Mouse (Mus musculus): ENCODE results near the gene Nup37. TPM values are rescaled to one million over a fixed set of nuclear protein-coding genes. Genes with fewer than 3 reads are reported as not detected.

Nup37 gene
- polyA plus RNA-seq, 1 experiment from 2014 or later = 66.3 TPM

DNA sequence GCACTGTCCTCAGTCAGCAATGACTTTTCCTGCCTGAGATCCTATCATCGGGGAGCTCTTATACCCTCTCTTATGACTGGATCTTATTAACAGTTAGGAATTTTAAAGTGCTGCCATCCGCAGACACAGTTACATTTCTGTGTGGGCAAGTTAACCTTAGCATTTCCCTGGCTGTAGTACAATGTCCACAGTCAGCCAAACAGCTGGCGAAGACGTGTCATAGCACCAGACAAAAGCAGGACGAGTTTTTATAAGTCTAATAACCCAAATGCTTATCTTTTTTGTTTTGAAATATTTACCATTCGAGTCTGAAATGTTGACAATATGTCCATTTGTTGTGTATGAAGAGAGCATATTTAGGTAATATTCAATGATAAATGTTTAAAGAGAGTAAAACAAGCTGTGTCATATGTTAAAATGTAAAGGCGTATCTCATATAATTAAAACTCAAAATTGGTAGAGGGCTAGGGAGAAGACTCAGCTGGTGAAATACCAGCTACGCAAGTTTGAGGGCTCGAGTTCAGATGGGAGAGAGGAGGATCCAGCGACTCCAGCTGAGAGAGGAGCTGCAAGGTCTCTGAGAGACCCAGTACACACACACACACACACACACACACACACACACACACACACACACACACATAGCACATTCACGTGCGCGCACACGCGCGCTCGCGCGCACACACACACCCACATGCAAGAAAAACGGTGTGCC is 68.2 kb downstream of the Nup37 start:
- Histone ChIP-seq H3K4me3 (ENCODE audit: low read length) (no peak overlapping the region), H3K4me1 (ENCODE audit: control insufficient read depth, insufficient read depth, low read length) (no peaks in the 10 kb centered on the region), H3K9ac (ENCODE audit: low read depth, low read length) (no peak overlapping the region), H3K27ac (ENCODE audit: low read length) (no peak overlapping the region), H3K9me3 (ENCODE audit: control insufficient read depth, low read length) (no peaks in the 10 kb centered on the region), H3K36me3 (ENCODE audit: control insufficient read depth, insufficient read depth, low read length) (no peaks in the 10 kb centered on the region), H3K27me3 (replicated peaks; ENCODE audit: control insufficient read depth, insufficient read depth, low read length) (no peaks in the 10 kb centered on the region), H3K4me2 (ENCODE audit: low read depth, low read length) (no peak overlapping the region)
- 83% methylated on average over 20 of the region's 20 CpGs for WGBS
- ATAC-seq = no peak

DNA sequence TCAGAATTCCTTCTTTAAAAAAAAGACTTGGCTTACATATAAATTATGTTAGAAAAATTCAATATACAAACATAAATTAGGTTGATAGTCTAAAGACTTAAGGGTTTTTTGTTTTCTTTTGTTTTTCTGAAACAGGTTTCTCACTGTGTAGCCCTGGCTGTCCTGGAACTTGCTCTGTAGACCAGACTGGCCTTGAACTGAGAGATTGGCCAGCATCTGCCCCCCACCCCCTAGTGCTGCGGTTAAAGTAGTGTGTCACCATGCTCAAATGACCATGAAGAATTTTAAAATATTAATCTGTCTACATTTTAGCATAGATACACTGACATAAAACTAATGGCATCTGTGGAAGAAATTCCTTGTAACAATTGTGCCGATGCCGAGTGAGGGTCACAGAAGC is 71.4 kb downstream of the Nup37 start:
- Histone ChIP-seq H3K4me2 (ENCODE audit: low read depth, low read length) (no peak overlapping the region), H3K27me3 (replicated peaks; ENCODE audit: control insufficient read depth, insufficient read depth, low read length) (no peaks in the 10 kb centered on the region), H3K27ac (ENCODE audit: low read length) (no peak overlapping the region), H3K9ac (ENCODE audit: low read depth, low read length) (no peak overlapping the region), H3K4me1 (ENCODE audit: control insufficient read depth, insufficient read depth, low read length) (no peaks in the 10 kb centered on the region), H3K36me3 (ENCODE audit: control insufficient read depth, insufficient read depth, low read length) (no peaks in the 10 kb centered on the region), H3K4me3 (ENCODE audit: low read length) (no peak overlapping the region), H3K9me3 (ENCODE audit: control insufficient read depth, low read length) (no peaks in the 10 kb centered on the region)
- no peak for ATAC-seq
- 91% methylated on average over 3 of the region's 3 CpGs for WGBS

- H3K27ac ChIP-seq (ENCODE audit: low read length) = no peak overlapping the region
- 91% methylated on average over 5 of the region's 5 CpGs for WGBS
- H3K36me3 ChIP-seq (ENCODE audit: control insufficient read depth, insufficient read depth, low read length) = no peaks in the 10 kb centered on the region
- no peaks in the 10 kb centered on the region for H3K9me3 ChIP-seq (ENCODE audit: control insufficient read depth, low read length)
- H3K4me3 ChIP-seq (ENCODE audit: low read length) = no peak overlapping the region
- no peaks in the 10 kb centered on the region for H3K27me3 ChIP-seq (replicated peaks; ENCODE audit: control insufficient read depth, insufficient read depth, low read length)
- H3K9ac ChIP-seq (ENCODE audit: low read depth, low read length) = no peak overlapping the region
- no peak for ATAC-seq
- H3K4me1 ChIP-seq (ENCODE audit: control insufficient read depth, insufficient read depth, low read length) = no peaks in the 10 kb centered on the region
- H3K4me2 ChIP-seq (ENCODE audit: low read depth, low read length) = no peak overlapping the region
Observed at GRCm38 (mm10) chr10:88221718-88222117, 74.9 kb downstream of the Nup37 start.

GRCm38 (mm10) chr10:88225421-88225820 is 78.6 kb downstream of the Nup37 start:
- no peaks in the 10 kb centered on the region for H3K9me3 ChIP-seq (ENCODE audit: control insufficient read depth, low read length)
- no peak overlapping the region for H3K4me3 ChIP-seq (ENCODE audit: low read length)
- H3K4me1 ChIP-seq (ENCODE audit: control insufficient read depth, insufficient read depth, low read length) = no peaks in the 10 kb centered on the region
- no peak overlapping the region for H3K27ac ChIP-seq (ENCODE audit: low read length)
- H3K4me2 ChIP-seq (ENCODE audit: low read depth, low read length) = no peak overlapping the region
- ATAC-seq = no peak
- H3K9ac ChIP-seq (ENCODE audit: low read depth, low read length) = no peak overlapping the region
- 91% methylated on average over 5 of the region's 5 CpGs for WGBS
- H3K36me3 ChIP-seq (ENCODE audit: control insufficient read depth, insufficient read depth, low read length) = no peaks in the 10 kb centered on the region
- no peaks in the 10 kb centered on the region for H3K27me3 ChIP-seq (replicated peaks; ENCODE audit: control insufficient read depth, insufficient read depth, low read length)

- WGBS = 96% methylated on average over 2 of the region's 2 CpGs
- no peak overlapping the region for H3K4me2 ChIP-seq (ENCODE audit: low read depth, low read length)
- no peak overlapping the region for H3K4me3 ChIP-seq (ENCODE audit: low read length)
- H3K27me3 ChIP-seq (replicated peaks; ENCODE audit: control insufficient read depth, insufficient read depth, low read length) = no peaks in the 10 kb centered on the region
- H3K27ac ChIP-seq (ENCODE audit: low read length) = no peak overlapping the region
- no peaks in the 10 kb centered on the region for H3K36me3 ChIP-seq (ENCODE audit: control insufficient read depth, insufficient read depth, low read length)
- no peak for ATAC-seq
- H3K9me3 ChIP-seq (ENCODE audit: control insufficient read depth, low read length) = no peaks in the 10 kb centered on the region
- H3K9ac ChIP-seq (ENCODE audit: low read depth, low read length) = no peak overlapping the region
- H3K4me1 ChIP-seq (ENCODE audit: control insufficient read depth, insufficient read depth, low read length) = no peaks in the 10 kb centered on the region
Observed at GRCm38 (mm10) chr10:88227962-88228361, 81.2 kb downstream of the Nup37 start.

Other genes with a start within 250 kb of the Nup37 start
- gene Pmch, start 55.9 kb upstream of the Nup37 start, polyA plus RNA-seq (2015; fragmentation: Nextera tagmentation; extraction: Ambion mirVana) = 0.36 and 0.50 TPM in 2 replicates
- 7.8 and 10.2 TPM in 2 replicates for gene Parpbp, start 51 bp upstream of the Nup37 start, polyA plus RNA-seq (2015; fragmentation: Nextera tagmentation; extraction: Ambion mirVana)
- gene Washc3, start 54.1 kb downstream of the Nup37 start, polyA plus RNA-seq (2015; fragmentation: Nextera tagmentation; extraction: Ambion mirVana) = 65.8 and 69.2 TPM in 2 replicates
- 3.4 and 3.5 TPM in 2 replicates for gene Dram1, start 232.1 kb downstream of the Nup37 start, polyA plus RNA-seq (2015; fragmentation: Nextera tagmentation; extraction: Ambion mirVana)
- 12.3 and 15.0 TPM in 2 replicates for gene Gnptab, start 232.1 kb downstream of the Nup37 start, polyA plus RNA-seq (2015; fragmentation: Nextera tagmentation; extraction: Ambion mirVana)